Mouse (Mus musculus): ENCODE measurements around the gene Fuom. TPM values are rescaled to one million over a fixed set of nuclear protein-coding genes. Genes with fewer than 3 reads are reported as not detected.

Fuom gene
- polyA plus RNA-seq, 1 experiment from 2014 or later, result 12.7 TPM

DNA sequence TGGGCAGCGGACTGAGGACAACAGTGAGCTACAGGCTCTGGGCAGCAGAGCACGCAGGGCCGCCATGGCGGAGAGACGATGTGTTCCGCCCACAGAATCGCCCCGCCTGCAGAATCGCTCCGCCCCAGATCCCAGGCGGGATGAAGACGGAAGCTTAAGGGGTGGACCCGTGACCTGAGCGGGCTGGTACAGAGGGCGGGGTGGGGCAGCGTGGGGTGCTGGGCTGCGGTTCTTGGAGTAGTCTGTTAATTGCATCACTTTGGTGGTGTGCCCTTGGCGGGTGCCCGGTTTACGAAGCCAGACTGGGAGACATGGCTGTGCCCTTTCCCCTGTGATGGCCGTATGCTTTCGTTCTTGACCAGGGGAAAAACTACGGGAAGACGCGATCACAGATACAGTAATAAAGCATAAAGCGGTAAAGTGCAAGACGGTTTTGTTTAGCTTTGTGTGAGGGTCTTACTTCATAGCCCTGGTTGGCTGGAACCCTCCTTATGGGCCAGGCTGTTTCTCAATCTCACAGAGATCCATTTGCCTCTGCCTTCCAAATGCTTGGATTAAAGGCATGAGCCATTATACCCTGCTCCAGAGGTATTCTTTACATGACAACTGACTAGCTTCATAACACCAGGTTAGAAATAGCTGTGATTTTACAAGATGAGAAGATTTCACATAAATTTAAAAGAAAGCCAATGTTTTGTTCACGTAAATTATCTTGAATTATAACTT is 14.3 kb upstream of the Fuom start, which contains the start of gene Echs1:
Gene Echs1 (minus strand): TSS at position 148 of the 726 bp plus-strand sequence.
- Histone ChIP-seq H3K9me3 (ENCODE audit: control insufficient read depth, low read length) (no peaks in the 10 kb centered on the region), H3K4me2 (peak within 1 kb of the TSS; percentile 89), H3K9ac (ENCODE audit: low read depth, low read length) (peak within 1 kb of the TSS; percentile 72), H3K27ac (ENCODE audit: low read depth, low read length) (peak within 1 kb of the TSS; percentile 63; the same call in 1 of the 2 replicates), H3K4me1 (replicated peaks; ENCODE audit: control insufficient read depth, insufficient read depth, low read length) (no peaks in the 10 kb centered on the region), H3K27me3 (replicated peaks; ENCODE audit: control insufficient read depth, insufficient read depth, low read length) (no peaks in the 10 kb centered on the region), H3K36me3 (ENCODE audit: control insufficient read depth, insufficient read depth, low read length) (peaks cover 6% of the 10 kb centered on the region; the same call in 1 of the 2 replicates), H3K4me3 (ENCODE audit: low read depth, low read length) (peak within 1 kb of the TSS; percentile 71)
- DNase-seq (ENCODE audit: low spot score) (peak; percentile 84), ATAC-seq (replicated peaks; ENCODE audit: low FRiP score) (peak; percentile 97)
- 5% methylated on average over 28 of the region's 28 CpGs for WGBS

DNA sequence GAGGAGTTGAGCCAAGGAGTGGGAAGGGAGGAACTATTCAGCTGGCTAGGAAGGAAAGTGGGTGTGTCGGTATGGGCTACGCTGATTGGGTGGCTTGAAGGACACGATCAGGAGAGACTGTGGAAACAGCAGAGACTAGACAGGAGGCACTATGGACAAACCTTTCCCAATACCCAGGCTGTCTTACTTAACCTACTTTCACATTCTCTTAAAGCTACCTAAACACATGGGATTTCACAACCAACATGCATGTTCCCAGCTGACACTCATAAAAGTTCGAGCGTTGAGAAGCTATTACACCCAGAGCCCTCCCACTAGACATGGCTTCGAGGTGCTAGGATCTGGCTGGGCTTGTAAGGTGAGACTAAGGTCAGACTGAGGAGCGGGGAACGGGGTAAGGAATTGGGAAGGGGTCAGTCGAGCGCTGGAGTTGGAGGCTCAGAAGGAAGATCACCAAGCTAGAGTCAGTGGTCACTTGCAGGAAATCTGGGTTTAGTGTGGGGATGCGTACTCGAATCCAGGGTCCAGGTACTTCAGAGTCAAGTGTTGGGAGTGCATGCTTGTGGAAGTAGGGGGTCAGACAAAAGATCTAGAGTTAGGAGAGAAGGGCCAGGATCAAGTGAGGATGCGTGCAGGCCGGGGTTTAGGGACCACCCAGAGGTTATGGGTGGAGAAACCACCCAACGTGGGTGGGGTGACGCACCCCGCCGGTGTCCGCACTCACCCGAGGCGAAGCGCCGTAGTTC is 13.5 kb upstream of the Fuom start, which contains the start of gene Paox:
Gene Paox (plus strand): TSS at position 217 of the 746 bp plus-strand sequence.
- peak within 1 kb of the TSS; percentile 63; the same call in 1 of the 2 replicates for H3K27ac ChIP-seq (ENCODE audit: low read depth, low read length)
- H3K36me3 ChIP-seq (ENCODE audit: control insufficient read depth, insufficient read depth, low read length), result peaks cover 10% of the 10 kb centered on the region; the same call in 1 of the 2 replicates
- H3K4me3 ChIP-seq (ENCODE audit: low read depth, low read length), result peak within 1 kb of the TSS; percentile 71
- H3K9ac ChIP-seq (ENCODE audit: low read depth, low read length), result peak within 1 kb of the TSS; percentile 72
- peak within 1 kb of the TSS; percentile 89 for H3K4me2 ChIP-seq
- ATAC-seq (replicated peaks; ENCODE audit: low FRiP score), result peak; percentile 76
- 2% methylated on average over 23 of the region's 23 CpGs for WGBS
- no peaks in the 10 kb centered on the region for H3K9me3 ChIP-seq (ENCODE audit: control insufficient read depth, low read length)
- H3K27me3 ChIP-seq (replicated peaks; ENCODE audit: control insufficient read depth, insufficient read depth, low read length), result no peaks in the 10 kb centered on the region
- DNase-seq (ENCODE audit: low spot score), result peak; percentile 58
- no peaks in the 10 kb centered on the region for H3K4me1 ChIP-seq (replicated peaks; ENCODE audit: control insufficient read depth, insufficient read depth, low read length)

DNA sequence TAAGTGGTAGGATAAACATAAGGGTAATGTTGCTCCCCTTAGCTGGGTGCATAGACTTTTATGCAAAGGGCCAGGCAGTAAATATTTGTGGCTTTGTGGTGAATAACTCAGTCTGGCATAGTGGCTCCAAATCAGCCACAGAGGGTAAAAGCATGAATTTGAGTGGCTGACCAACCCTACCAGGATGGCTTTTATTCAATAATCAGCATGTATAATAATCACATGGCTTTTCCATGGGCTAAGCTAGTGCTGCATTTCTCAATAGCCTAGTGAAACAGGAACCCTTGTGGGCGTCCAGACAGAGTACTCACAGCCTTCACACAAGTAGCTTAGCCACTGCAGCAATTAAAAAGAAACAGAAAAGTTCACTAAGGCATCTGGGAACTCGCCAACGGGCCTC is 9.7 kb upstream of the Fuom start:
- H3K4me1 ChIP-seq (replicated peaks; ENCODE audit: control insufficient read depth, insufficient read depth, low read length), result no peaks in the 10 kb centered on the region
- H3K9ac ChIP-seq (ENCODE audit: low read depth, low read length), result no peak overlapping the region
- DNase-seq (ENCODE audit: low spot score), result no peak
- WGBS, result 64% methylated on average over 3 of the region's 3 CpGs
- H3K9me3 ChIP-seq (ENCODE audit: control insufficient read depth, low read length), result no peaks in the 10 kb centered on the region
- ATAC-seq (replicated peaks; ENCODE audit: low FRiP score), result no peak
- H3K4me2 ChIP-seq, result no peak overlapping the region
- no peak overlapping the region for H3K27ac ChIP-seq (ENCODE audit: low read depth, low read length)
- H3K27me3 ChIP-seq (replicated peaks; ENCODE audit: control insufficient read depth, insufficient read depth, low read length), result no peaks in the 10 kb centered on the region
- H3K4me3 ChIP-seq (ENCODE audit: low read depth, low read length), result no peak overlapping the region
- peaks cover 29% of the 10 kb centered on the region for H3K36me3 ChIP-seq (ENCODE audit: control insufficient read depth, insufficient read depth, low read length)

DNA sequence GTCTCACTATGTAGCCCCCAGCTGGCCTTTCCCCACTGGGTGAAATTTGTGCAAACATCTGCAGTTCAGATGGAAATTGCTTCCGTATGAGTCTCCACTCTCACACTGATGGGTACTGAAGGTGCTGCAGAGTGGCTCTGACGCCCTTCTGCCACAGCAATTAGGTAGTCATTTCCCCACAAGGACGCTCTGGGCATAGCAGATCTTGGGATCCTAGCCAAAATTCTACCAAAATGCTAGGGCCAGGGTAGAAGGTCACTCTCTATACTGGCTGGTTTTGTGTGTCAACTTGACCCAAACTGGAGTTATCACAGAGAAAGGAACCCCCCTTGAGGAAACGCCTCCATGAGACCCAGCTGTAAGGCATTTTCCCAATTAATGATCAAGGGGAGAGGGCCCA is 1.8 kb upstream of the Fuom start:
- peaks cover 4% of the 10 kb centered on the region for H3K4me1 ChIP-seq (replicated peaks; ENCODE audit: control insufficient read depth, insufficient read depth, low read length)
- whole genome bisulfite sequencing, result 76% methylated on average over 4 of the region's 4 CpGs
- no peak overlapping the region for H3K4me2 ChIP-seq
- H3K36me3 ChIP-seq (ENCODE audit: control insufficient read depth, insufficient read depth, low read length), result peaks cover 15% of the 10 kb centered on the region
- H3K27me3 ChIP-seq (replicated peaks; ENCODE audit: control insufficient read depth, insufficient read depth, low read length), result no peaks in the 10 kb centered on the region
- no peak for DNase-seq (ENCODE audit: low spot score)
- H3K9me3 ChIP-seq (ENCODE audit: control insufficient read depth, low read length), result no peaks in the 10 kb centered on the region
- no peak overlapping the region for H3K27ac ChIP-seq (ENCODE audit: low read depth, low read length)
- H3K4me3 ChIP-seq (ENCODE audit: low read depth, low read length), result no peak overlapping the region
- ATAC-seq (replicated peaks; ENCODE audit: low FRiP score), result no peak
- no peak overlapping the region for H3K9ac ChIP-seq (ENCODE audit: low read depth, low read length)

- peak overlapping the region; percentile 55 for H3K9ac ChIP-seq (ENCODE audit: low read depth, low read length)
- peak overlapping the region; percentile 88 for H3K4me2 ChIP-seq
- DNase-seq (ENCODE audit: low spot score) (no peak), ATAC-seq (replicated peaks; ENCODE audit: low FRiP score) (no peak)
- H3K27me3 ChIP-seq (replicated peaks; ENCODE audit: control insufficient read depth, insufficient read depth, low read length), result no peaks in the 10 kb centered on the region
- WGBS, result 75% methylated on average over 10 of the region's 10 CpGs
- H3K27ac ChIP-seq (ENCODE audit: low read depth, low read length), result no peak overlapping the region
- peaks cover 4% of the 10 kb centered on the region for H3K4me1 ChIP-seq (replicated peaks; ENCODE audit: control insufficient read depth, insufficient read depth, low read length)
- H3K4me3 ChIP-seq (ENCODE audit: low read depth, low read length), result peak overlapping the region; percentile 49
- peaks cover 7% of the 10 kb centered on the region; the same call in 1 of the 2 replicates for H3K36me3 ChIP-seq (ENCODE audit: control insufficient read depth, insufficient read depth, low read length)
- no peaks in the 10 kb centered on the region for H3K9me3 ChIP-seq (ENCODE audit: control insufficient read depth, low read length)
Measured at GRCm38 (mm10) chr7:140101498-140101897, 743 bp downstream of the Fuom start.

GRCm38 (mm10) chr7:140098466-140098865 is 3.8 kb downstream of the Fuom start:
- ATAC-seq (replicated peaks; ENCODE audit: low FRiP score), result no peak
- Histone ChIP-seq H3K9ac (ENCODE audit: low read depth, low read length) (no peak overlapping the region), H3K27ac (ENCODE audit: low read depth, low read length) (no peak overlapping the region), H3K4me1 (replicated peaks; ENCODE audit: control insufficient read depth, insufficient read depth, low read length) (peaks cover 4% of the 10 kb centered on the region), H3K4me3 (ENCODE audit: low read depth, low read length) (no peak overlapping the region), H3K9me3 (ENCODE audit: control insufficient read depth, low read length) (no peaks in the 10 kb centered on the region), H3K36me3 (ENCODE audit: control insufficient read depth, insufficient read depth, low read length) (no peaks in the 10 kb centered on the region), H3K27me3 (replicated peaks; ENCODE audit: control insufficient read depth, insufficient read depth, low read length) (no peaks in the 10 kb centered on the region), H3K4me2 (no peak overlapping the region)
- 50% methylated on average over 1 of the region's 1 CpGs for WGBS
- no peak for DNase-seq (ENCODE audit: low spot score)

- Histone ChIP-seq H3K9ac (ENCODE audit: low read depth, low read length) (no peak overlapping the region), H3K9me3 (ENCODE audit: control insufficient read depth, low read length) (no peaks in the 10 kb centered on the region), H3K4me1 (replicated peaks; ENCODE audit: control insufficient read depth, insufficient read depth, low read length) (no peaks in the 10 kb centered on the region), H3K27me3 (replicated peaks; ENCODE audit: control insufficient read depth, insufficient read depth, low read length) (no peaks in the 10 kb centered on the region), H3K27ac (ENCODE audit: low read depth, low read length) (no peak overlapping the region), H3K4me2 (no peak overlapping the region), H3K36me3 (ENCODE audit: control insufficient read depth, insufficient read depth, low read length) (no peaks in the 10 kb centered on the region), H3K4me3 (ENCODE audit: low read depth, low read length) (no peak overlapping the region)
- DNase-seq (ENCODE audit: low spot score) (no peak), ATAC-seq (replicated peaks; ENCODE audit: low FRiP score) (no peak)
Measured at GRCm38 (mm10) chr7:140096055-140096454, 6.2 kb downstream of the Fuom start.

- Histone ChIP-seq H3K9ac (ENCODE audit: low read depth, low read length) (no peak overlapping the region), H3K4me1 (replicated peaks; ENCODE audit: control insufficient read depth, insufficient read depth, low read length) (no peaks in the 10 kb centered on the region), H3K27me3 (replicated peaks; ENCODE audit: control insufficient read depth, insufficient read depth, low read length) (no peaks in the 10 kb centered on the region), H3K27ac (ENCODE audit: low read depth, low read length) (no peak overlapping the region), H3K36me3 (ENCODE audit: control insufficient read depth, insufficient read depth, low read length) (no peaks in the 10 kb centered on the region), H3K9me3 (ENCODE audit: control insufficient read depth, low read length) (no peaks in the 10 kb centered on the region), H3K4me3 (ENCODE audit: low read depth, low read length) (no peak overlapping the region), H3K4me2 (no peak overlapping the region)
- ATAC-seq (replicated peaks; ENCODE audit: low FRiP score) (no peak), DNase-seq (ENCODE audit: low spot score) (no peak)
- WGBS, result 54% methylated on average over 1 of the region's 1 CpGs
Measured at GRCm38 (mm10) chr7:140095556-140095955, 6.7 kb downstream of the Fuom start.
